Mouse (Mus musculus): ENCODE data around the gene Atp11a. TPM values are rescaled to one million over a fixed set of nuclear protein-coding genes. Genes with fewer than 3 reads are reported as not detected.

Atp11a gene
- 20.4 and 20.9 TPM in 2 replicates for total RNA-seq (2012; rRNA removed)
- 10 to 100 TPM in 1 of 2 experiments, not detected in 1; 39.7 TPM for polyA plus RNA-seq (2012; ENCODE audit: insufficient read depth in 1 of 2, insufficient read length in 2 of 2, low read depth in 1 of 2, low replicate concordance in 2 of 2, missing spikeins in 1 of 2)

DNA sequence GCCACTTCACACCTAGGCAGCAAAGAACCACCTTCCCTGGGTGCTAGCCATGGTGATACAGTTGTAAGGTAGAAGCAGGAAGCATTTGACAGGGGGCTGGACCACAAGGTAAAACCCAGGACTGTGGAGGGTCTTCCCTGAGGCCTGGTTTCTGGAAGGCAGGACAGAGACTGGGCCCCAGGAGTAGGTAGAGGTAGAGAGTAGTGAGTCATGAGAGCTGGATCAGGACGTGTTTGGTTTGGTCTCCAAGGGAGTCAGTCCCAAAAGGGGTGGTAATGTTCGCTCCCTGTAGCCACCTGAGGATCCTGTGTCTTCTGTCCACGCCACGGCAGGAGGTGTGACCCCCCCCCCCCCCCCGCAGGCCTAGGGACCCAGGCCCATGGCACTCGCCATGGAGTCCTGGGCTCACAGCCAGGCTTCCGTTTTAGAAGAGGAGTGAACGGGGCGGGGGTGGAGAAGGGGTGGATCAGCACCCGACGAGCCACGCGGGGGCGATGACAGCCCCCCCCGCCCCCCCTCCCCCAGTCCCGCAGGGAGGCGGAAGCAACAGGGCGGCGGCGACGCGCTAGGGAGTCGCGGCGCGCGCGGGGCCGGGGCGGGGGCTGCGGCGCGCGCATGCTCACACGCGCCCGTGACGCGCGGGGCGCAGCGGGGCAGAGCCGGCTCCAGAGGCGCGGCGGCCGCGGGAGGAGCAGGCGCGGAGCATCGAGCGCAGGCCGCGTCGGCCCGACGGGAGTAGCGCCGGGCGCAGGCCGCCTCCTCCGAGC lies at the start of gene Atp11a:
Atp11a (plus strand) TSS at position 624 of the 767 bp plus-strand sequence.
- peak; percentile 77 for DNase-seq (ENCODE audit: low read depth, low spot score)

DNA sequence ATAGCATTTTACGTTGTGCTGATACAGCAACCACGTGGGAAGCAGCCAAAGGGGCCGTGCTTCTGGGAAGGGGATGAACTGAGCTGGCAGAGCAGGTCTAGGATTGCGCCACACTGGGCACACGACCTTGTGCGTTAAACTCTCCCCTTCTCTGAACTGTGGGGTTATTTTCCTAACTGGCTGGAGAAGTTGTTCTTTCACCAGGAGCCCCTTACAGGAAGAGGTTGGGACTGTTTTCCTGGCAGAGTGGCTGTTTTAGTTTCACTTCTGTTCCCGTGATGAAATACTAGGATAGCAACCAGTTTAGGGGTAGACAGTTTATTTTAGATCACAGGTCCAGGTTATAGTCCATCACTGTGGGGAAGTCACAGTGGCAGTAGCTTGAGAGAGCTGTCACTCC lies 45.2 kb upstream of the Atp11a start:
- no peak overlapping the region for H3K27ac ChIP-seq (ENCODE audit: control insufficient read depth, low read depth, low read length)

More for the DNA sequence above, at the start of gene Atp11a:
- peak within 1 kb of the TSS; percentile 82 to 97 for H3K4me3 ChIP-seq (ENCODE audit: control insufficient read depth in 1 of 2, insufficient read depth in 1 of 2, low read depth in 2 of 2, low read length in 2 of 2)
- H3K27me3 ChIP-seq (ENCODE audit: control insufficient read depth in 1 of 2, insufficient read depth in 2 of 2, low read length in 2 of 2) = peaks cover 0 to 10% of the 10 kb centered on the region in 2 experiments; a peak in 2 of 4 replicates
- H3K4me1 ChIP-seq (ENCODE audit: control insufficient read depth in 1 of 2, insufficient read depth in 2 of 2, low read length in 2 of 2) = peaks cover 5 to 20% of the 10 kb centered on the region in 2 experiments
- H3K27ac ChIP-seq (ENCODE audit: control insufficient read depth, low read depth, low read length) = peak within 1 kb of the TSS; percentile 63
- peaks cover 2 to 11% of the 10 kb centered on the region in 2 experiments; a peak in 3 of 4 replicates for H3K36me3 ChIP-seq (ENCODE audit: control insufficient read depth in 1 of 2, insufficient read depth in 2 of 2, low read length in 2 of 2)
- H3K9ac ChIP-seq (ENCODE audit: control insufficient read depth, low read depth, low read length, poor library complexity, severe bottlenecking) = peak within 1 kb of the TSS; percentile 82
- peaks cover 8% of the 10 kb centered on the region for H3K79me2 ChIP-seq (ENCODE audit: control insufficient read depth, insufficient read depth, low read length, poor library complexity)
- H3K9me3 ChIP-seq (replicated peaks; ENCODE audit: insufficient read depth, low read length) = no peaks in the 10 kb centered on the region
- TF ChIP-seq TBP (IDR thresholded peaks at IDR 0.05; ENCODE audit: low read depth, low read length) (no peak), POLR2A (IDR thresholded peaks at IDR 0.05; ENCODE audit: control insufficient read depth in 1 of 2, insufficient read depth in 1 of 2, low read depth in 1 of 2, low read length in 2 of 2, poor library complexity in 1 of 2) (peak in 1 of 2 experiments; percentile 42; a peak in 1 of 4 replicates), ZNF384 (IDR thresholded peaks at IDR 0.05; ENCODE audit: low read depth, low read length) (no peak), MAZ (IDR thresholded peaks at IDR 0.05; ENCODE audit: low read depth, low read length) (peak; percentile 51; the same call in 1 of the 2 replicates), SIN3A (IDR thresholded peaks at IDR 0.05; ENCODE audit: low read length) (no peak), ZKSCAN1 (IDR thresholded peaks at IDR 0.05; ENCODE audit: low read depth, low read length) (no peak), NRF1 (IDR thresholded peaks at IDR 0.05; ENCODE audit: insufficient read depth, low read depth, low read length, poor library complexity, severe bottlenecking) (peak; percentile 72), NELFE (IDR thresholded peaks at IDR 0.05; ENCODE audit: low read depth, low read length) (peak; percentile 54), ELF1 (IDR thresholded peaks at IDR 0.05; ENCODE audit: low read depth, low read length) (0 out of 2 replicates have a peak, but pooled peaks have one; percentile 37), TCF12 (IDR thresholded peaks at IDR 0.05; ENCODE audit: low read depth, low read length) (no peak), CHD1 (IDR thresholded peaks at IDR 0.05; ENCODE audit: low read depth, low read length) (no peak), UBTF (IDR thresholded peaks at IDR 0.05; ENCODE audit: borderline replicate concordance, insufficient read depth, low read depth, low read length) (no peak)

More for the DNA sequence above, 45.2 kb upstream of the Atp11a start:
- Histone ChIP-seq H3K4me3 (ENCODE audit: control insufficient read depth in 1 of 2, insufficient read depth in 1 of 2, low read depth in 2 of 2, low read length in 2 of 2) (no peak overlapping the region; a peak in 1 of 4 replicates), H3K36me3 (ENCODE audit: control insufficient read depth in 1 of 2, insufficient read depth in 2 of 2, low read length in 2 of 2) (no peaks in the 10 kb centered on the region), H3K79me2 (ENCODE audit: control insufficient read depth, insufficient read depth, low read length, poor library complexity) (no peaks in the 10 kb centered on the region), H3K27me3 (ENCODE audit: control insufficient read depth in 1 of 2, insufficient read depth in 2 of 2, low read length in 2 of 2) (peaks cover 8 to 34% of the 10 kb centered on the region in 2 experiments), H3K4me1 (ENCODE audit: control insufficient read depth in 1 of 2, insufficient read depth in 2 of 2, low read length in 2 of 2) (no peaks in the 10 kb centered on the region), H3K9me3 (replicated peaks; ENCODE audit: insufficient read depth, low read length) (no peaks in the 10 kb centered on the region), H3K9ac (ENCODE audit: control insufficient read depth, low read depth, low read length, poor library complexity, severe bottlenecking) (no peak overlapping the region)
- TF ChIP-seq SMC3 (IDR thresholded peaks at IDR 0.05; ENCODE audit: low read depth, low read length) (no peak), MAZ (IDR thresholded peaks at IDR 0.05; ENCODE audit: low read depth, low read length) (no peak), MYB (IDR thresholded peaks at IDR 0.05; ENCODE audit: low read depth, low read length) (no peak), NRF1 (IDR thresholded peaks at IDR 0.05; ENCODE audit: insufficient read depth, low read depth, low read length, poor library complexity, severe bottlenecking) (no peak), GABPA (IDR thresholded peaks at IDR 0.05; ENCODE audit: low read depth, low read length) (no peak), ETS1 (IDR thresholded peaks at IDR 0.05; ENCODE audit: low read depth, low read length) (no peak)
- DNase-seq (ENCODE audit: low read depth, low spot score) = no peak
